Mouse (Mus musculus): ENCODE measurements at regions not wholly inside any gene's neighbourhood (a gene's known extent, or its start where the extent isn't known, plus 50 kb on each side); places are given as distances from the start of the nearest gene placed in this dataset.
A peak's percentile ranks its signal among the peaks of the same experiment; 100 is the strongest.

GRCm38 (mm10) chr4:18620361-18620760 is 984.9 kb upstream of the Gm12353 start:
- Histone ChIP-seq H3K4me3 (replicated peaks; ENCODE audit: low read length) (no peak overlapping the region), H3K27ac (replicated peaks; ENCODE audit: low read depth, low read length) (no peak overlapping the region), H3K27me3 (ENCODE audit: control insufficient read depth, insufficient read depth, low read length) (no peaks in the 10 kb centered on the region), H3K36me3 (ENCODE audit: control insufficient read depth, insufficient read depth, low read length) (no peaks in the 10 kb centered on the region), H3K4me2 (replicated peaks; ENCODE audit: low read depth, low read length, severe bottlenecking) (no peak overlapping the region), H3K9ac (ENCODE audit: low read depth, low read length, severe bottlenecking) (no peak overlapping the region), H3K9me3 (ENCODE audit: control insufficient read depth, low read length) (no peaks in the 10 kb centered on the region), H3K4me1 (ENCODE audit: control insufficient read depth, insufficient read depth, low read length) (no peaks in the 10 kb centered on the region)
- no peak for ATAC-seq (ENCODE audit: low FRiP score, low read depth)
- DNase-seq (ENCODE audit: low spot score) = no peak
- TF ChIP-seq POLR2A (IDR thresholded peaks at IDR 0.05; ENCODE audit: borderline replicate concordance, extremely low read depth, insufficient read depth, insufficient read length) = no peak

DNA sequence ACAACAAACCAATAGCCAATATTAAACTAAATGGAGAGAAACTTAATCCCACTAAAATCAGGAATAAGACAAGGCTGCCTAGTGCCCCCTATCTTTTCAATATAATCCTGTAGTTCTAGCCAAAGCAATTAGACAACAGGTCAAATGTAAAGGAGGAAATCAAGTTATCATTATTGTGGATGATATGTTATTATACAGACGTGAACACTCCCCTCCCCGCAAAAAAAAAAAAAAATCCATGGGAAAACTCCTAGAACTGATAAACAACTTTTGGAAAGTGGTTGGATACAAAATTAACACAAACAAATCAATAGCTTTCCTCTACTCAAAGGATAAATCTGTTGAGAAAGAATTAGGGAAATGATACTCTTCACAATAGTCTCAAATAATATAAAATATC is 966.2 kb upstream of the Gm12353 start:
- H3K4me1 ChIP-seq (ENCODE audit: control insufficient read depth, insufficient read depth, low read length) = no peaks in the 10 kb centered on the region
- H3K27me3 ChIP-seq (ENCODE audit: control insufficient read depth, insufficient read depth, low read length) = no peaks in the 10 kb centered on the region
- H3K9me3 ChIP-seq (ENCODE audit: control insufficient read depth, low read length) = no peaks in the 10 kb centered on the region
- H3K27ac ChIP-seq (replicated peaks; ENCODE audit: low read depth, low read length) = no peak overlapping the region
- no peak overlapping the region for H3K9ac ChIP-seq (ENCODE audit: low read depth, low read length, severe bottlenecking)
- no peaks in the 10 kb centered on the region for H3K36me3 ChIP-seq (ENCODE audit: control insufficient read depth, insufficient read depth, low read length)
- WGBS = 96% methylated on average over 2 of the region's 2 CpGs
- TF ChIP-seq POLR2A (IDR thresholded peaks at IDR 0.05; ENCODE audit: borderline replicate concordance, extremely low read depth, insufficient read depth, insufficient read length) = no peak
- H3K4me2 ChIP-seq (replicated peaks; ENCODE audit: low read depth, low read length, severe bottlenecking) = no peak overlapping the region
- DNase-seq (ENCODE audit: low spot score) (no peak), ATAC-seq (ENCODE audit: low FRiP score, low read depth) (no peak)
- no peak overlapping the region for H3K4me3 ChIP-seq (replicated peaks; ENCODE audit: low read length)

DNA sequence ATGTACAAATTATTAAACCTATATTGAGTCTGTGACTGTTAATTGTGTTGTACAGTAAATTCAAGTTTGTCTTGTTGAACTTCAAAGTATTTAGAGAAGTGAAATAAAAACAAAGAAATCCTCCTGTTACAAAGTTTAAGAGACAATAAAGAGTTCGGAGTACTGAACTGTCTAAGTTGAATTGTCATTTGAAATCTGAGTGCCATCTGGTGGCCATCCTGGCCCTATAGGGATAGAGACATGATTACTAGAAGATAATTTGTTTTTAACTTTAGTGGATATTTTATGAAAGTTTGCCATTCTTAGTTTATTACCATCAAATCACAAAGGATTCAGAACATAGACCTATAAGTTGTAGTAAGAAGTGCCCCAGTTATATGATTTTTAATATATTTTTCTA is 956.1 kb upstream of the Gm12353 start:
- Histone ChIP-seq H3K4me1 (ENCODE audit: control insufficient read depth, insufficient read depth, low read length) (no peaks in the 10 kb centered on the region), H3K4me2 (replicated peaks; ENCODE audit: low read depth, low read length, severe bottlenecking) (no peak overlapping the region), H3K9me3 (ENCODE audit: control insufficient read depth, low read length) (no peaks in the 10 kb centered on the region), H3K9ac (ENCODE audit: low read depth, low read length, severe bottlenecking) (no peak overlapping the region), H3K27ac (replicated peaks; ENCODE audit: low read depth, low read length) (no peak overlapping the region), H3K4me3 (replicated peaks; ENCODE audit: low read length) (no peak overlapping the region), H3K36me3 (ENCODE audit: control insufficient read depth, insufficient read depth, low read length) (no peaks in the 10 kb centered on the region), H3K27me3 (ENCODE audit: control insufficient read depth, insufficient read depth, low read length) (no peaks in the 10 kb centered on the region)
- TF ChIP-seq POLR2A (IDR thresholded peaks at IDR 0.05; ENCODE audit: borderline replicate concordance, extremely low read depth, insufficient read depth, insufficient read length) = no peak
- ATAC-seq (ENCODE audit: low FRiP score, low read depth) (no peak), DNase-seq (ENCODE audit: low spot score) (peak; percentile 26)
- WGBS = 25% methylated on average over 1 of the region's 1 CpGs

DNA sequence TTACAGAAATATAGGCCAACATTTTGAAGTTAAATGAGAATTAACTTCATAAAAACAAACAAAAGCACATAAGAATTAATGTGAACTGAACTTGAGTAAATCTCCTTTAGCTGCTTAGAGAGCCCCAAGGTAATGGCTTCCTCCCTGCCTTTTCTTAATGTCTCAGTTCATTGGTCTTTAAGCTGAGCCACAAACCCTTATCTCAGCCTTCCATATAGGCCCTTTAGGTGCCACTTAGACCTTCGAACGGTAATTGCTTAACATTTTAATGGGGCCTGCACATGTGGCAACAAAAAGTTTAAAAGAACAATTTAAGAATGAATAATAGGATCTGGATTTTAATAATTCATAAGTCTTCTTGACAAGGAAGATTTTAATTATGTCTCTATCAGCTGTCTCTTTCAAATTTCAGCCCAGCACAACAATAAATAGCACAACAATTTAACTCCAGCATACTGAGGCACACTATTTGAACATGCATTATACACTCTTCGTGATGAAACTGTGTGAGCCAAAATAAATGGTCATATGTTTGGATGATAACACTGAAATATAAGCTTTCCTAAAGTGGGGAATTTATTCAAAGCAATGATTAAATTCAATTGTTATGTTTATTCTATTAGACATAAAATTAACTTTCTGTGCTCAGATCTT is 919.2 kb upstream of the Gm12353 start:
- TF ChIP-seq POLR2A (IDR thresholded peaks at IDR 0.05; ENCODE audit: borderline replicate concordance, extremely low read depth, insufficient read depth, insufficient read length) = no peak
- no peak overlapping the region for H3K9ac ChIP-seq (ENCODE audit: low read depth, low read length, severe bottlenecking)
- DNase-seq (ENCODE audit: low spot score) (no peak), ATAC-seq (ENCODE audit: low FRiP score, low read depth) (no peak)
- H3K9me3 ChIP-seq (ENCODE audit: control insufficient read depth, low read length) = no peaks in the 10 kb centered on the region
- no peaks in the 10 kb centered on the region for H3K27me3 ChIP-seq (ENCODE audit: control insufficient read depth, insufficient read depth, low read length)
- no peak overlapping the region for H3K4me3 ChIP-seq (replicated peaks; ENCODE audit: low read length)
- H3K4me1 ChIP-seq (ENCODE audit: control insufficient read depth, insufficient read depth, low read length) = no peaks in the 10 kb centered on the region
- 69% methylated on average over 3 of the region's 3 CpGs for WGBS
- H3K4me2 ChIP-seq (replicated peaks; ENCODE audit: low read depth, low read length, severe bottlenecking) = no peak overlapping the region
- H3K36me3 ChIP-seq (ENCODE audit: control insufficient read depth, insufficient read depth, low read length) = no peaks in the 10 kb centered on the region
- H3K27ac ChIP-seq (replicated peaks; ENCODE audit: low read depth, low read length) = no peak overlapping the region

DNA sequence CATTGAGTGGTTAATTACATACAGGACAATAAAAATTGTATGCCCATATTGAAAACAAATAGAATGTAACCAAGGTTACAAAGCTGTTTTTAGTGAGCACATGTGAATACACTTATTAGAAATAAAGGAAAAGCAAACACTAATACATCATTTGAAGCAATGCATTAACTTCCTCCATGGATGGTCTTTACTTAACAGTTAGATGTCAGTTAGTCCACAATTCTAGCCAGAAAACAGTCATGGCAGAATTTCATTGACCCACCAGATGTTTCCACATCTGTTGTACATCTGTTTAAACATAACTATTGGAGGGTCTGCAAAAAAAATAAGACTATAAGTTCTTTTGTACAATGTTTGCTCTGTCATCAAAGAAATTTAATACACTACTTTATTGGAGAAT is 911.2 kb upstream of the Gm12353 start:
- no peaks in the 10 kb centered on the region for H3K9me3 ChIP-seq (ENCODE audit: control insufficient read depth, low read length)
- H3K9ac ChIP-seq (ENCODE audit: low read depth, low read length, severe bottlenecking) = no peak overlapping the region
- H3K36me3 ChIP-seq (ENCODE audit: control insufficient read depth, insufficient read depth, low read length) = no peaks in the 10 kb centered on the region
- no peaks in the 10 kb centered on the region for H3K4me1 ChIP-seq (ENCODE audit: control insufficient read depth, insufficient read depth, low read length)
- DNase-seq (ENCODE audit: low spot score) (peak; percentile 28), ATAC-seq (ENCODE audit: low FRiP score, low read depth) (no peak)
- H3K4me3 ChIP-seq (replicated peaks; ENCODE audit: low read length) = no peak overlapping the region
- no peak overlapping the region for H3K4me2 ChIP-seq (replicated peaks; ENCODE audit: low read depth, low read length, severe bottlenecking)
- H3K27ac ChIP-seq (replicated peaks; ENCODE audit: low read depth, low read length) = no peak overlapping the region
- no peak for TF ChIP-seq POLR2A (IDR thresholded peaks at IDR 0.05; ENCODE audit: borderline replicate concordance, extremely low read depth, insufficient read depth, insufficient read length)
- H3K27me3 ChIP-seq (ENCODE audit: control insufficient read depth, insufficient read depth, low read length) = no peaks in the 10 kb centered on the region

GRCm38 (mm10) chr4:18696246-18696645 is 909.0 kb upstream of the Gm12353 start:
- WGBS = 58% methylated on average over 3 of the region's 3 CpGs
- no peaks in the 10 kb centered on the region for H3K4me1 ChIP-seq (ENCODE audit: control insufficient read depth, insufficient read depth, low read length)
- ATAC-seq (ENCODE audit: low FRiP score, low read depth) = no peak

More at GRCm38 (mm10) chr4:18696246-18696645, 909.0 kb upstream of the Gm12353 start:
- DNase-seq (ENCODE audit: low spot score) = no peak
- no peaks in the 10 kb centered on the region for H3K27me3 ChIP-seq (ENCODE audit: control insufficient read depth, insufficient read depth, low read length)
- H3K9ac ChIP-seq (ENCODE audit: low read depth, low read length, severe bottlenecking) = no peak overlapping the region
- H3K9me3 ChIP-seq (ENCODE audit: control insufficient read depth, low read length) = no peaks in the 10 kb centered on the region
- no peaks in the 10 kb centered on the region for H3K36me3 ChIP-seq (ENCODE audit: control insufficient read depth, insufficient read depth, low read length)
- H3K4me3 ChIP-seq (replicated peaks; ENCODE audit: low read length) = no peak overlapping the region
- no peak for TF ChIP-seq POLR2A (IDR thresholded peaks at IDR 0.05; ENCODE audit: borderline replicate concordance, extremely low read depth, insufficient read depth, insufficient read length)
- H3K27ac ChIP-seq (replicated peaks; ENCODE audit: low read depth, low read length) = no peak overlapping the region
- H3K4me2 ChIP-seq (replicated peaks; ENCODE audit: low read depth, low read length, severe bottlenecking) = no peak overlapping the region
